Mouse (Mus musculus) B cell, adult 2 months (primary cell): ENCODE results near the gene Mast1.

ENCODE experiments used
- DNase-seq, 2 experiments: peaks; one replicate each; pipeline ENCODE4 v3.0.0; 2022

Gene Mast1

DNA sequence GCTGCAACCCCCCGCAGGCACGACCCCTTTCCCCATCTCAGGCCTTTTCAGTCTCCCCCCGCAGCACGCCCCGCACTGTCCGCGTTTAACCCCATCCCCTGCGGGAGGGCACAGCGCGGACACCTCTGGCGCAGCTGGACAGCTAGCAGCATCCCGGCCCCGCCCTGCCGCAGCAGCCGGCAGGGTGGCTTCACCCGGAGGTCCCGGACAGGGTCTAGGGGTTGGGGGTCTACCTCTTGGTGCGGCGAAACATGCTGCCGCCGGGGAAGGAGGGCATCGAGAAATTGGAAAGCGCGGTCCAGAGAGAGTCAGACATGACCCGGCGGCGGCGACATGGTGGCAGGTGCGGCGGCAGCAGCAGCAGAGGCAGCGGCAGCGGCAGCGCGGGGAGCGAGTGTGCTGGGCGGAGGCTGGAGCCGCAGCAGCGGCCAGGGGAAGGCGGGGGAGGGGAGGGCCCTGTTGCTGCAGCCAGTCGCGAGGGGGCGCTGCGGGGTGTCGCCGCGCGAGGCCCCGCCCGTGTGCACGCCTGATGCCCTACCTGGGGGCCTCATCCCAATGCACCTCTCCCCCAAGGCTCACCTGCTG, at the start of gene Mast1:
Gene Mast1 (minus strand): TSS at position 398 of the 585 bp plus-strand sequence.
- DNase-seq: peak; percentile 84 to 86

DNA sequence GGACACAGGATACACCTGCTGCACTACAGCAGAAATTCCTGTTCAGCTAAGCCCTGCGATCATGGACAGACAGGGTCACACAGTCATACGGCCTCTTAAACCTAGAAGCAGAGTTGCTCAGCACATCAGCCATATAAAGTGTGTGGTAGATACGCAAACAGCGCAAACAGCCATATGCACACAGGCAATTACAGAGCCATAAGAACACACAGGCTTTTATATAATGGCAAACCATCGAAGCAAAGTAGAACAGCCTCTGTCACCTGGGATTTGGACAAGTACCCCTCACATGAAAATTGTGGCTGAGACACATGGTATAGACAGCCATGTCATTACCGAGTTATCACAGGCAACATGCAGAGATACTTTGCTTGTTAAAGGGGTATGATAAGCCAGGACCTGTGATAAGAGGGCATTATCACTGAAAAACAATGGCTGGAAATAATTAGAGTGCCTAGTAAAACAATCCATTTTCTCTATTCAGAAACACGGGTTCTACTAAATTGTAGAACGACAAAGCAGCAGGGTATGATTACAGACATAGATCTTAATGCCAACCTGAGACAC, 49.3 kb upstream of the Mast1 start:
- no peak for DNase-seq

DNA sequence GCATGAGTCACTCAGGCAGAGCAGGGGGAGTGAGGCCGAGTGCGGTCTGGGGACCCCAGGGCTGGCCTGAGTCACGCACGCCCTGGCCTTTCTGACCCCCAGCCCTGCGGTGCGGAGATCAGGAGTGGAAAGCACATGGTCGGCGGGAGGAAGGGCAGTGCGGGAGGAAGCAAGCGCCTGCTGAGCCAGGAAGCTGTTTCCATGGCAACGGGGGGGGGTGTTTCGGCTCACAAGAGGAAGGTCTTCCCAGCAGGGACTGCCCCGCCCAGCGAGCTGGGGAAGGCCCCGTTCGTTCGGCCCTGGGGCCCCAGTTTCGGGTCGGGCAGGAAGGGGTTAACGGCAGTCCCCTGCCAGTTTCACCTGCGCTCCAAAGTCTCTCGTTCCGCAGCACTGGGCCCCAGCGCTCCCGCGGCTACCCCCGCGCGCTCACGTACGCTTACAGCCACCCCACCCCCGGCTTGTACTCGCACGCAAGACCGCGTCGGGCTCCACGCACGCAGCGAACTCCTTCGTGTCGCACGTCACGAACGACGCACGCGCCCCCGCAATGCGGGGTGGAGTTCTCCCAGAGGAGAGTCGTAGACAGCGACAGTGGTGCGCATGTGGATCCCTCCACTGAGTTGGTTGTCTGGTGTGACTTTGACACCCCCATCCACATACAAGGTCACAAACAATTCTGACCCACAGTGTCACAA, 48.7 kb upstream of the Mast1 start:
- DNase-seq: peak; percentile 97 to 98

GRCm38 (mm10) chr8:84985049-84985683, 48.0 kb upstream of the Mast1 start:
- DNase-seq: no peak

GRCm38 (mm10) chr8:84984294-84985048, 47.3 kb upstream of the Mast1 start:
- DNase-seq: peak; percentile 46 to 53

DNA sequence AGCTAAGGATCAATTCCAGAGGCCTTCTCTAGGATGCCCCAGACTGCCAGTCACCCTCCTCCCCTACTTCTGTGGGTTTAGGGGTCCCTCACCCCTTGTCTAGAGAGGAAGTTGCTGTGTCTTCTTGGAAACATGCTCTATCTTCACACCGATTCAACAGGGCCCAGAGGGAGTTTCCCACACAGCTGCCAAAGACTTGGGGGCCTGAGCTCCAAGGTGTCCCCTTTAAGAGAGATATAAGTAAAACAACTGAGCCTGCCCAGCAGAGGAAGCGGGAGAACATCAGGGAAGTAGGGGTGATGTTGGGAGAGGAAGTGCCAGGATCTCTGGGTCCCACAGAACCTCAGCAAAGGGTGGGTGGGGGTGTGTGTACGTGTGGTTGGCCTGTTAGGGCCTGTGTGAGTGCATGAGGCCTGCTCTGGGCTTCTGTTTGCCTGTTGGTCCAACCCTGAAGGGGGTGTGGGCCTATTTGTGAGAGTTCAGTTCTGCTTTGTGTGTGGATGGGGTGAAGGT, 45.4 kb upstream of the Mast1 start:
- peak; percentile 48 to 52 for DNase-seq

DNA sequence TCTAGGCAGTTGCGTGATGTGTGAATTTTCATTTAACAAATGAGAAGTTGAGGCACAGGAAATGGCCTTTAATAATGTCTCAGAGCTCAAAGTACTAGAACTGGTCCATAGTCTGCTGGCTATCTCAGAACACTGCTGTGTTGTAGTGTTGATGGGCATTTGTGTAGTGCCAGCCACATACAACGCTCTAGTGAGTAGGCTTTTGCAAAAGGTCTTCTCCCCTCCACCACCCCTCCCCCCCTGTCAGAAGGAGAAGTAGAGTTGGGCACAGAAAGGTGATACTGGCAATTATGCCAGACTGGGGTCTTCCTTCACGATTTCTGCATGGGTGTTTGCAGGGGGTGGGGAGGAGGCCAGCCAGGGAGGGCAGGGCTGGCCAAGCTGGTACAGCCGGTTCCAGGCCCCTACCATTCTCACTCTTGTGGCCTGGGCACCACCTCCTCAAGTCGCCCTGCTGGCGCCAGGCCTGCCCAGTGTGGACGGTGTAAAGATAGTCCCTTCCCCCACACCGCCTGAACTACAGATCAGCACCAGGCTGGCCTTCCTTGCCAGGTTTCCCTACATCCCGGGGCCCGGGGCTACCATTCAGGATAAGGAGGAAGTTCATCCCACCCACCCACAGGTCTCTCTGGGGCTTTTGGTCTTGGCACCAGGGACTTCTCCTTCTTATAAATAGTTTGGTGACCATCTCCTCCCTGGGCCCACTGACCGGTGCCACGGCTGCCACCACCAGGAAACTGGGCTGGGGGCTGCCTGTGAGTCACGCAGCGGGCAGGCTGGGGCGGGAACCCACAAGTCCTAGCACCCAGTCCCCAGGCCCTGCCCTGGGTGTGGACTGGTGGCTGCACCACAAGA, 44.7 kb upstream of the Mast1 start:
- peak in 1 of 2 experiments; percentile 35 for DNase-seq

DNA sequence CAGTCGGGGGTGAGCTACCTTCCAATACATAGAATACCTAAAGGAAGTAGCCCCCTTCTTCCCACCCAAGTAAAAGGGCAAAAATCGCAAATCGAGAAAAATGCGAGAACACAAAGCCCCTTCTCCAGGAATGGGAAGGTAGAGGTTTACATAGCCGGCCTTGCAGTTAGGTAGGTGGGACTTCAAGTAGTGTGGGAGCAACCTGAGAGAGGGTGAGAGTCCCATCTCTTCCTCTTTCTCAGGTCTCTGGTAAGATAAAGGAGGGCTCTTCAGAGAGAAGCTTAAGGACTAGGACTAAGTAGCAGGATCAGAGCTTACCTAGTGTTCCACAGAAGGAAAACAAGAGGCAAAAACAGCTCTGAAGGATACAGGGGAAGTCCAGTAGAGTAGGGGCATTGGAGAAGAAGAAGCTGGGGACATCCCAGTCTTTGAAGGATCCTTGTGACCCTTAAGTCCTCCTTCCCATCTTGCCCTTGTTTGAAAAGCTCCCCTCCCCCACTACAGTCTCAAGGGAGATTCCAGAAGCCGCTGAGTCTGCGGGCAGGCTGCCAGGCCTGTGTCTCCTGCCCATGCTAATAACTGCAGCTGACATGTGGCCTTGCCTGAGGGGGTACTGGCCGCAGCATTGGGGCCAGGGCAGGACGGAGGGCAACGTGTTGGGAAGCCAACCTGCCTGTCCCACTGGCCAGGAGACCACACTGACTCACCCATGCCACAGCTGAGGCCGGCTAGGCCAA, 43.6 kb upstream of the Mast1 start:
- peak; percentile 59 to 63 for DNase-seq

GRCm38 (mm10) chr8:84979599-84980421, 42.7 kb upstream of the Mast1 start:
- DNase-seq: peak; percentile 95 to 97

- DNase-seq: peak; percentile 95 to 97
Measured at GRCm38 (mm10) chr8:84978248-84978940, 41.2 kb upstream of the Mast1 start, which contains the start of gene Junb. TSS of gene Junb (minus strand) at chr8:84978718.

DNA sequence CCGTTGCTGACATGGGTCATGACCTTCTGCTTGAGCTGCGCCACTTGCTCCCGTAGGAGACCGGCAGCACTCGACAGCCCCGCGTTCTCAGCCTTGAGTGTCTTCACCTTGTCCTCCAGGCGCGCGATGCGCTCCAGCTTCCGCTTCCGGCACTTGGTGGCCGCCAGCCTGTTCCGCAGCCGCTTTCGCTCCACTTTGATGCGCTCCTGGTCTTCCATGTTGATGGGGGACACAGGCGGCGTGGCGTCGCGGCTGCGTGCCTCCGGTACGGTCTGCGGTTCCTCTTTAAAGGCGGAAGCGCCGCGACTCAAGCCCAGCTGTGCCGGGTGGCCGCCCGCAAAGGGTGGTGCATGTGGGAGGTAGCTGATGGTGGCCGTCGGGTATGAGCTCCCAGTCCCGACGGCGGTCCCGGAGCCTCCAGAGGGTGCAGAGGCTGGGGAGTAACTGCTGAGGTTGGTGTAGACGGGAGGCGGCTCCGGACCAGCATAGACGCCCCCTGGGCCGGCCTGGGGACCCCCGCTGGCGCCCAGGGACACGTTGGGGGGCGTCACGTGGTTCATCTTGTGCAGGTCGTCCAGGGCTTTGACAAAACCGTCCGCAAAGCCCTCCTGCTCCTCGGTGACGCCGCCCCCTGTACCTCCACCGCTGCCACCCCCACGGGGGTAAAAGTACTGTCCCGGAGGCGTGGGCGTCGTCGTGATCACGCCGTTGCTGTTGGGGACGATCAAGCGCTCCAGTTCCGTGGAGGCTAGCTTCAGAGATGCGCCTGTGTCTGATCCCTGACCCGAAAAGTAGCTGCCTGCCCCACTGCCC, 40.5 kb upstream of the Mast1 start:
- peak; percentile 81 for DNase-seq

GRCm38 (mm10) chr8:84976763-84977434, 39.7 kb upstream of the Mast1 start:
- peak in 1 of 2 experiments; percentile 57 for DNase-seq

DNA sequence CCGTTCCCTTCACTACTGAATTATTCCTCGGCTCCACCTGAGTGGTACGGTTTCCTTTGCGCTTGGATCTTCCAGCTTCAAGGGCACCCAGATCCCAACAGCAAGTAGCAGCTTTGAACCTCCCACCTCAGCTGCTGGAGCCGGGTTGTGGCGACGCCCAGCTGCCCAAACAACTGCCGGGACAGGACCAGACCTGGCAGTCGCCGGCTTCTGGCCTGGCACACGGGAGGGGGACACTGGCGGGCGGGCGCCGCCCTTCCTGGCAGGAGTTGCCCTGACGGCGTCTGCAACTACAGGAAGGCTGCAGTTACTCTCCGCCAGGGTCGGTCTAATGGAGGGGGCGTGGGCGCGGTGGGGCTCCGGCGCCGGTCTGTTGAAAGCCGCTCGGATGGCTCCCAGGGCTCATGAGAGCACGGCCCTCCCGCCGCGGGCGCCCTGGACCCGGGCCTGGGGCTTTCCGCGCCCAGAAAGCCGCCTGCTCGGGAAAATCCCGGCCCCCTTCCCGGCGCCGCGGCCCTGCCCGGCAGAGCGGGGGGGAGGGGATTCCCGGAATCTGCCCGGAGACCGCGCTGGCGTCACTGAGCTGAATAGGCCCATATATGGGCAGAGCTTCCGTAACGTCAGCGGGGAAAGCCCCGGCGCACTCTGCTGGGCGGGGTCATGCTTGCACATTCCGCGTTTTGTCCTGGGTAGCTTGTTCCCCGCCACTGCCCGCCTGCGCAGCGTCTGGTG, 39.0 kb upstream of the Mast1 start:
- DNase-seq: peak; percentile 96 to 97

DNA sequence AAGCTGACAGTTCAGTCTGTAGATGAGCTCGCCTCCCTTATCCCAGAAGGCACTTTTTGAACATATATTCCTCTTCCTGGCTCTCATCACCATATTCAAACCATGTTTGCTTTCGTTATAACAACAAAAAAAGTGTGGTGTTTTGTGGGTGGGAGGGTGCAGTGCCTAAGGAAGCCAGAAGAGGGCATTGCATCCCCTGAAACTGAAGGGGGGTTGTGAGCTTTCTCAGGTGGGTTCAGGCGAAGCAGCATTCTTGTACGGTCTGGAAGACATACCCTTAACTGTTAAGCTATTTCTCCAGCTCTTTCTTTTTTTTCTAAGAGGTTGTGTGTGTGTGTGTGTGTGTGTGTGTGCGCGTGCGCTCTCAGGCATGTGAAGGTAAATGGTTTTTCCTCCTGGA, 38.3 kb upstream of the Mast1 start:
- peak; percentile 90 to 93 for DNase-seq

DNA sequence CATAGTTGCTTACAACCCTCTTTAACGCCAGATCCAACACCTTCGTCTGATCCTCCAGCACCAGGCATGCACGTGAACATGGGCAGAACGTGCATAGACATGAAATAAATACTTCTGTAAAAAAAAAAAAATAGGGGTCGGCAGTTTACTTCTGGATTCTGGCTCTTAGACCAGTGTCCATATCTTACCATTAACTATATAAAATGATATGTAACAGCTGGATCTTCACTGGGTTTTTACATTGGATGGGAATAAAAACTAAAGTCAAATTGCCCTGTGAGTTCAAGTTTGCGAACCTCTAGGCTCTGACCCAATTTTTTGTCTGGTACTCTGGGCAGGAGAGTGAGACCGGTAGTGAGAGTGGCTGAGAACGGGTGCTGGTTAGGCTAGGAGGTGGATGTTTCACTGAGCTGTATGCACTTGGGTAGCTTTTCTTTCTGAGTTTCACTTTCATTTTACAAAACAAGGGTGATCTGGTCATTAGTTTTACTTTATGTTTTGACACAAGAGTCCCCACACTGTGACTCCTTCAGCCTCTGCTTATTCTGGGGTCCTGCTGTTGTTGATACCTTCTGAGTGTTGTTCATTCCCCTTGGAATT, 37.5 kb upstream of the Mast1 start:
- peak; percentile 29 to 37 for DNase-seq

- DNase-seq: peak; percentile 73 to 77
Measured at GRCm38 (mm10) chr8:84973803-84974542, 36.8 kb upstream of the Mast1 start.
